Mouse (Mus musculus): Measurements from ENCODE around the gene Tmem145.
A peak's percentile ranks its signal among the peaks of the same experiment; 100 is the strongest.

GRCm38 (mm10) chr7:25282731-25283211 is 23.1 kb upstream of the Tmem145 start:
- TF ChIP-seq CTCF (IDR thresholded peaks at IDR 0.05; ENCODE audit: low read depth): peak; percentile 42
- TF ChIP-seq EP300 (optimal IDR thresholded peaks at IDR 0.05): no peak

Data from stomach, postnatal 0 days (tissue).